Mouse (Mus musculus) limb, embryonic 14.5 days (tissue): Measurements from ENCODE around the gene Zfp94. TPM values are rescaled to one million over a fixed set of nuclear protein-coding genes. Genes with fewer than 3 reads are reported as not detected.

Source experiments
- ATAC-seq: fragments of 200-750 bp; cut with Nextera tagmentation; 2 replicates; pipeline ENCODE4 v1.8.0; 2017; ENCODE audit warnings: low read depth, moderate number of reproducible peaks, moderate TSS enrichment; ENCODE audit not compliant: low FRiP score
- DNase-seq: peaks from one replicate; pipeline ENCODE4 v3.0.0-alpha.2; 2015; ENCODE audit warnings: low spot score
- H3K27ac ChIP-seq: fragments of 300-500 bp; sonication (generic); replicated peaks from 2 replicates; pipeline ENCODE4 v1.5.1; 2014; ENCODE audit warnings: low read depth, mild to moderate bottlenecking, low read length, moderate library complexity, mixed read lengths
- H3K27me3 ChIP-seq: fragments of 300-500 bp; sonication (generic); 2 replicates; pipeline ENCODE4 v1.6.1; 2014; ENCODE audit warnings: low read length, mixed read lengths; ENCODE audit not compliant: control insufficient read depth, insufficient read depth
- H3K36me3 ChIP-seq: fragments of 300-500 bp; sonication (generic); 2 replicates; pipeline ENCODE4 v1.6.1; 2014; ENCODE audit warnings: mild to moderate bottlenecking, low read length, moderate library complexity, mixed read lengths; ENCODE audit not compliant: control insufficient read depth, insufficient read depth
- H3K4me1 ChIP-seq: fragments of 300-500 bp; sonication (generic); 2 replicates; pipeline ENCODE4 v1.6.1; 2014; ENCODE audit warnings: antibody characterized with exemption, low read length, mixed read lengths; ENCODE audit not compliant: control insufficient read depth, insufficient read depth
- H3K4me2 ChIP-seq: fragments of 300-500 bp; sonication (generic); replicated peaks from 2 replicates; pipeline ENCODE4 v1.6.1; 2014; ENCODE audit warnings: low read depth, mild to moderate bottlenecking, low read length, moderate library complexity; ENCODE audit not compliant: severe bottlenecking
- H3K4me3 ChIP-seq: fragments of 300-500 bp; sonication (generic); replicated peaks from 2 replicates; pipeline ENCODE4 v1.5.1; 2014; ENCODE audit warnings: low read length
- H3K9ac ChIP-seq: fragments of 300-500 bp; sonication (generic); 2 replicates; pipeline ENCODE4 v1.6.1; 2014; ENCODE audit warnings: mild to moderate bottlenecking, low read depth, low read length, moderate library complexity; ENCODE audit not compliant: severe bottlenecking
- H3K9me3 ChIP-seq: fragments of 300-500 bp; sonication (generic); 2 replicates; pipeline ENCODE4 v1.6.1; 2016; ENCODE audit warnings: low read length; ENCODE audit not compliant: control insufficient read depth
- POLR2A ChIP-seq: fragments of 200-500 bp; IDR thresholded peaks from 2 replicates; pipeline ENCODE4 v1.8.0; 2012; ENCODE audit warnings: inconsistent platforms, mild to moderate bottlenecking, moderate library complexity, borderline replicate concordance; ENCODE audit not compliant: insufficient read depth, insufficient read length; ENCODE audit errors: extremely low read depth
- WGBS: fragments of 180-500 bp; shearing (Covaris S2); extraction: QIAGEN DNeasy Blood & Tissue Kit; methylation state at CpG from one replicate; pipeline ENCODE4 v1.1.7; 2014; 5-methylcytosine and 5-hydroxymethylcytosine counted together
- polyA plus RNA-seq, 2 experiments: library from polyadenylated mRNA; depleted of rRNA in 1 of 2; stranded (reverse) in 1 of 2; unstranded in 1 of 2; fragments of >200 nt; fragmentation: Nextera tagmentation in 1 of 2; extraction: Ambion mirVana in 1 of 2; gene quantifications; 2 replicates each; pipeline versions ENCODE4 v1.2.1 to v1.2.3; 2012 to 2014

The Zfp94 gene
- polyA plus RNA-seq, 2 experiments = 12.6 to 13.8 TPM

DNA sequence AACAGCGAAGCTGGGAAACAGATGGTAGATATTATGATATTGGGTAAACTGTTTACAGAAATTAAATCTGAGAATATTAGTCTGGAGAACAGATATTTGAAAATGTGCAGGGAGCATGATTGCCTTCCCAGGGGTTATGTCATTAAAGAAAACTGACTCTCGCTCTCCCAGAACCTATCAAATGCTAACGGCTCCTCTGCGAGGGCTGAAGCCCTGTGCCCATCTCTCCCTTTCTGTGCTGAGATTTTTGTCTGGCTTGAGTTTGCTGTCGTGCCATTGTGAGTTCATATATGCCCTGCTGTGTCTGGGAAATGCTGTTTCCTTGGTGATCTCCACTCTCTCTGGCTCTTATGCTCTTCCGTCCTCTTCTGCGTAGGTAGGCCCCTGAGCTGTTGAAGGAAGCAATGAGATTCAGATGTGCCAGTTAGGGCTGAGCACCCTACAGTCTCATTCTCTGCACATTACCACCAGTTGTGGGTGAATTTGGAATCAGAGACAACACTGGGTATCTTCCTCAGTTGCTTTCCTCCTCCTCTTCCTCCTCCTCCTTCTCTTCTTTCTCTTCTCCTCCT lies 27.3 kb upstream of the Zfp94 start:
- H3K9me3 ChIP-seq = no peaks in the 10 kb centered on the region
- H3K27ac ChIP-seq = no peak overlapping the region
- H3K9ac ChIP-seq = no peak overlapping the region
- no peaks in the 10 kb centered on the region for H3K4me1 ChIP-seq
- ATAC-seq (no peak), DNase-seq (no peak)
- H3K27me3 ChIP-seq = no peaks in the 10 kb centered on the region
- H3K4me2 ChIP-seq = no peak overlapping the region
- H3K4me3 ChIP-seq = no peak overlapping the region
- H3K36me3 ChIP-seq = no peaks in the 10 kb centered on the region
- no peak for TF ChIP-seq POLR2A
- WGBS = 70% methylated on average over 7 of the region's 7 CpGs

GRCm38 (mm10) chr7:24338241-24338640 lies 21.8 kb upstream of the Zfp94 start:
- no peaks in the 10 kb centered on the region; the same call in 1 of the 2 replicates for H3K27me3 ChIP-seq
- H3K9ac ChIP-seq = no peak overlapping the region
- H3K36me3 ChIP-seq = no peaks in the 10 kb centered on the region
- no peak for DNase-seq
- WGBS = 48% methylated on average over 2 of the region's 2 CpGs
- no peak overlapping the region for H3K4me2 ChIP-seq
- no peaks in the 10 kb centered on the region for H3K4me1 ChIP-seq
- no peak overlapping the region for H3K4me3 ChIP-seq
- TF ChIP-seq POLR2A = no peak
- no peak for ATAC-seq
- H3K27ac ChIP-seq = no peak overlapping the region
- no peaks in the 10 kb centered on the region for H3K9me3 ChIP-seq

- Histone ChIP-seq H3K4me2 (no peak overlapping the region), H3K9ac (no peak overlapping the region), H3K27me3 (no peaks in the 10 kb centered on the region; the same call in 1 of the 2 replicates), H3K4me1 (no peaks in the 10 kb centered on the region), H3K9me3 (no peaks in the 10 kb centered on the region), H3K4me3 (no peak overlapping the region), H3K36me3 (no peaks in the 10 kb centered on the region), H3K27ac (no peak overlapping the region)
- no peak for TF ChIP-seq POLR2A
- ATAC-seq = no peak
- 14% methylated on average over 5 of the region's 5 CpGs for WGBS
- DNase-seq = peak; percentile 82
Measured at GRCm38 (mm10) chr7:24335699-24336309, 19.3 kb upstream of the Zfp94 start.

GRCm38 (mm10) chr7:24333304-24333986 lies 17.0 kb upstream of the Zfp94 start, which contains the start of gene Tescl:
Tescl (minus strand) TSS chr7:24333936.
- H3K4me3 ChIP-seq = peak within 1 kb of the TSS; percentile 20
- H3K27me3 ChIP-seq = no peaks in the 10 kb centered on the region; the same call in 1 of the 2 replicates
- no peak within 1 kb of the TSS for H3K9ac ChIP-seq
- 38% methylated on average over 48 of the region's 49 CpGs for WGBS
- H3K4me1 ChIP-seq = no peaks in the 10 kb centered on the region
- no peaks in the 10 kb centered on the region for H3K36me3 ChIP-seq
- TF ChIP-seq POLR2A = no peak
- H3K9me3 ChIP-seq = no peaks in the 10 kb centered on the region
- H3K27ac ChIP-seq = no peak within 1 kb of the TSS
- no peak for DNase-seq
- peak within 1 kb of the TSS; percentile 23; the same call in 1 of the 2 replicates for H3K4me2 ChIP-seq
- ATAC-seq = no peak

- no peak for DNase-seq
- Histone ChIP-seq H3K36me3 (no peaks in the 10 kb centered on the region), H3K4me1 (0 out of 2 replicates have a peak, but pooled peaks cover 6% of the 10 kb centered on the region), H3K9ac (no peak overlapping the region), H3K4me2 (no peak overlapping the region), H3K27ac (no peak overlapping the region), H3K9me3 (peaks cover 10% of the 10 kb centered on the region), H3K4me3 (no peak overlapping the region), H3K27me3 (no peaks in the 10 kb centered on the region)
- no peak for TF ChIP-seq POLR2A
- WGBS = 83% methylated on average over 14 of the region's 14 CpGs
- ATAC-seq = no peak
Measured at GRCm38 (mm10) chr7:24327281-24327975, 11.0 kb upstream of the Zfp94 start.
